Mouse (Mus musculus): ENCODE measurements around the gene Gm47985.
"Not testable (repeated sequence)": the region's sequence is repeated elsewhere in the genome, so short reads cannot be mapped to it uniquely, and the experiment has no call there.

- TF ChIP-seq POLR2A (IDR thresholded peaks at IDR 0.05; ENCODE audit: control insufficient read depth, low read depth, low read length); CTCF (IDR thresholded peaks at IDR 0.05; ENCODE audit: control insufficient read depth, insufficient read depth, insufficient replicate concordance, low read depth, low read length): not testable (repeated sequence)
Measured at GRCm38 (mm10) chr1:151211666-151212065, 29.3 kb downstream of the Gm47985 start.
